ENCODE assay signal across 19 mouse cellular contexts in the genomic region with DNA sequence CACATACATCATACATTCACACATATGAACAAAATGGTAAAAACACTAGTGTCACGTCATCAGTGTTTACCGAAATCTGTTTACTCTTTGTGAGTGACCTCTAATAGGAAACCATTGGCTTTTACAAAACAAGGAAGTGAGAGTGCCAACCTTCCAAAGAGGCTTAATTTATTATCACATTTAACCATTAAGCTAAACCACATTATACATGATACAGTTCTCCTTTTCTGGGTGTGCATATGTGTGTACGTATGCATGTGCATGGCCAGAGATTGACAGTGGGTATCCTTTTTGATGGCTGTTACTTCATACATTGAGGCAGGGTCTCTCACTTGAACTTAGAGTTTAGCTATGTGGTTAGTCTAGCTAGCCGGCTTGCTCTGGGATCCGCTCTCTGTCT.
"Had no signal": no experiment of that assay in that cellular context is flagged by ENCODE, and none has a peak within 500 bp of the region (broad histone marks: within the 10 kb centered on the region; RNA-seq: fewer than 3 reads in every experiment).

No protein-coding gene starts in this region.

- H3K4me2 ChIP-seq: midbrain, embryonic 13.5 days; neural tube, embryonic 15.5 days had no signal

- H3K9me3 ChIP-seq: limb, embryonic 10.5 days; megakaryocyte, embryonic 14.5 days; midbrain, embryonic 13.5 days; neural tube, embryonic 15.5 days had no signal

- DNase-seq: kidney, adult 11 months; kidney, adult 9 months; kidney, postnatal 10 days; kidney, postnatal 4 days; lung, adult 2 months; lung, postnatal 36 days; retina, postnatal 1 day; right cerebral cortex, postnatal 4 days; spleen, adult 18-20 months; thymus, adult 18-20 months; thymus, postnatal 14 days had no signal

- H3K27ac ChIP-seq: left cerebral cortex, adult 2 months; limb, embryonic 10.5 days; liver, embryonic 14.5 days; midbrain, embryonic 13.5 days; neural tube, embryonic 15.5 days had no signal

- H3K4me1 ChIP-seq: limb, embryonic 10.5 days; midbrain, embryonic 13.5 days; neural tube, embryonic 15.5 days had no signal

- ATAC-seq: lung, postnatal 0 days; midbrain, embryonic 13.5 days had no signal

- H3K9ac ChIP-seq: liver, embryonic 14.5 days; midbrain, embryonic 13.5 days; neural tube, embryonic 15.5 days had no signal

- H3K27me3 ChIP-seq: megakaryocyte, embryonic 14.5 days; midbrain, embryonic 13.5 days; neural tube, embryonic 15.5 days had no signal

- H3K4me3 ChIP-seq: left cerebral cortex, adult 2 months; limb, embryonic 10.5 days; megakaryocyte, embryonic 14.5 days; midbrain, embryonic 13.5 days; myocyte; neural tube, embryonic 15.5 days had no signal
